Mouse (Mus musculus): ENCODE results near the gene Rhobtb3. TPM values are rescaled to one million over a fixed set of nuclear protein-coding genes. Genes with fewer than 3 reads are reported as not detected.
A peak's percentile ranks its signal among the peaks of the same experiment; 100 is the strongest.
"Not testable (repeated sequence)": the region's sequence is repeated elsewhere in the genome, so short reads cannot be mapped to it uniquely, and the experiment has no call there.

Rhobtb3 gene
- polyA plus RNA-seq, 1 experiment = 11.0 TPM

DNA sequence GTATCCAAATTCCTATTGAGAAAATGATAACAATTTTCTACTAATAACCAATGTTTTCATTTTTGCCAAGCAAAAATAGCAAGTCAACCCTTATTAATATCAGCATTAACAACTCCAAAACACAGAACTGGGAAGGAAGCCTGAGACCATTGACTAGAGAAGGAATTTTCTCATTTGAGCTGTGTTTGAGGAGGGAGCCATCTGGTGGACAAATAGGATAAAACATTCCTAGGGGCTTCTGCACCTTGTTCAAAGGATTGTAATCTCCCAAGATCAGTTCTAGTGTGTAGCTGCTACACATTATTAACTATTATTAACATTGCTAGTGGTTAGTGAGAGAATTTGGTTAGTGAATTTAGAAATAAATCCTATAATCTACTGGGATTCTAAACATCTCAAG lies 65.8 kb downstream of the Rhobtb3 start:
- Histone ChIP-seq H3K27ac (ENCODE audit: control insufficient read depth, insufficient read depth, low read depth, low read length, poor library complexity) (no peak overlapping the region), H3K4me3 (replicated peaks; ENCODE audit: control insufficient read depth, low read depth, low read length) (no peak overlapping the region), H3K4me1 (ENCODE audit: control insufficient read depth, insufficient read depth, low read length) (no peaks in the 10 kb centered on the region)
- TF ChIP-seq POLR2A (IDR thresholded peaks at IDR 0.05; ENCODE audit: borderline replicate concordance, control insufficient read depth, low read depth, low read length) (no peak), CTCF (IDR thresholded peaks at IDR 0.05; ENCODE audit: control insufficient read depth, insufficient read depth, low read length) (peak; percentile 37)

DNA sequence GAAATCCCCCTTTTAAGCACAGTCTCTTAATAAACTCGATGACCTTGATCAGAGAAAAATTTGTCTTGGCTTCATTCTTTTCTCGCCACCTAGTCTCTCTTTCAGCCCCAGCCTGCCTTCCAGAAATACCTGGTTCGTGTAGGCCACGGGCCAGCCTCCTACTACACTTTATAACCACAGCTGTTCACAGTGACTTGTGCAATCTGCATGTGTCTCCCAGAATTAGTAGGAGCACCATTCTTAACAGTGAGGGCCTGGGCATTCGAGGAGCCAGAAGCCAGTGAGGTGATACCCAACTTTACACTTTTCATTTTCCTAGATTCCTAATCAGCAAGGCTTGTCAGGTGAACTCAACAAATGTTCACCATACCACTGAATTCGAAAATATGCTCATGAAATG lies 67.1 kb downstream of the Rhobtb3 start:
- Histone ChIP-seq H3K4me1 (ENCODE audit: control insufficient read depth, insufficient read depth, low read length) (no peaks in the 10 kb centered on the region), H3K4me3 (replicated peaks; ENCODE audit: control insufficient read depth, low read depth, low read length) (no peak overlapping the region), H3K27ac (ENCODE audit: control insufficient read depth, insufficient read depth, low read depth, low read length, poor library complexity) (no peak overlapping the region)
- WGBS = 59% methylated on average over 6 of the region's 6 CpGs
- TF ChIP-seq POLR2A (IDR thresholded peaks at IDR 0.05; ENCODE audit: borderline replicate concordance, control insufficient read depth, low read depth, low read length) (no peak), CTCF (IDR thresholded peaks at IDR 0.05; ENCODE audit: control insufficient read depth, insufficient read depth, low read length) (no peak)

DNA sequence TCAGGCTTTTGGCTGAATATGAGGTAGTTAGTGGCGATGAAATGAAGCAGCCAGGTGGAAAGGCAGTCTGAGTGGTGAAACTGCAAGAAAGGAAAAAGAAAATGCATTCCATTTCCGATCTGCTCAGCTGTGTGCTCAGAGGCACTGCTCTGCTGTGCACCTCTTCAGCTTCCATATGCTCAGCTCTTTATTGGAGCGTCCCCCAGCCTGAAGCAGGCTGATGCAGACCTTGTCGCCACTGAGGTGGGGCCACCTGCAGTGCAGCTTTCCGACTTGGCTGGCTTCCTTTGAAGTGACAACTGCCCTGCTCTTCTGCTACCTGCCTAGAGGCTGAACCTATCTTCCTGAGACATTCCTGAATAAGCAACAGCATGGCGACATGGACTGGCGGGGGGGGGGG lies 67.5 kb downstream of the Rhobtb3 start:
- not testable (repeated sequence) for H3K27ac ChIP-seq (ENCODE audit: control insufficient read depth, insufficient read depth, low read depth, low read length, poor library complexity); H3K4me1 ChIP-seq (ENCODE audit: control insufficient read depth, insufficient read depth, low read length); H3K4me3 ChIP-seq (replicated peaks; ENCODE audit: control insufficient read depth, low read depth, low read length)
- 76% methylated on average over 7 of the region's 7 CpGs for WGBS

DNA sequence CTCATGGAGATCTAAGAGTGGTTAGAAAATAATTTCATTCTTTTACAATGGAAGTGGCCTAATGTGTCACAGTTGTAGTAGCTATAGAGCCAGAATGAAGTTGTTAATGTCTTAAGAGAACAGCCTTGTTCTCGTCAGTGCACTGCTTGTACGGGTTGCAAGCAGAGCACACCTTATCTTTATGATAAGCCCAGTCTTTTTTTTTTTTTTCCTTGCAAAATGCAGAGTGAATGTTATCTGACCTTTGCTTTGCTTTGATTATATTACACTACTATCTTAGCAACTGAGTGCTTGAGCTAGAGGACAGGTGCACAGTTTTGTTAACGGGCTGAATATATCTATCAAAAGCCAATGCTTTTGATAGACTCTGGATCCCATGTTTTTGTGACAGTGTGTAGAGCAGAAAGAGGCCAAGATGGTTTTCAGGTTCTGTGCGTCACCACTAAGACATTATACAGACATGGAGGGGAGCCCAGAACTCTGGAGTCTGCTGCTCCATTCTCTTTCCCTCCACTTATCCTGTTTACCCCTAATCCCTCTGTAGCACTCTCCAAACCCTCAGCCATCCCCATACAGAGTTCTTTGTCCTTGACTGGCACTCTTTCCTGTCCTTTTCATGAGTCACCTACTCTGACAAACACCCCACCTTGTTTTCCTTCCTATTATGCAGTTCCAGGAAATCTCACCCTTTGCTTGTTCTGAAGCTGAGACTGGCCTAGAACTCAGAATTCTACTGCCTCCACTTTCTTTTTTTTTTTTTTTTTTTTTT lies 68.9 kb downstream of the Rhobtb3 start:
- TF ChIP-seq POLR2A (IDR thresholded peaks at IDR 0.05; ENCODE audit: borderline replicate concordance, control insufficient read depth, low read depth, low read length) (no peak), CTCF (IDR thresholded peaks at IDR 0.05; ENCODE audit: control insufficient read depth, insufficient read depth, low read length) (no peak)

DNA sequence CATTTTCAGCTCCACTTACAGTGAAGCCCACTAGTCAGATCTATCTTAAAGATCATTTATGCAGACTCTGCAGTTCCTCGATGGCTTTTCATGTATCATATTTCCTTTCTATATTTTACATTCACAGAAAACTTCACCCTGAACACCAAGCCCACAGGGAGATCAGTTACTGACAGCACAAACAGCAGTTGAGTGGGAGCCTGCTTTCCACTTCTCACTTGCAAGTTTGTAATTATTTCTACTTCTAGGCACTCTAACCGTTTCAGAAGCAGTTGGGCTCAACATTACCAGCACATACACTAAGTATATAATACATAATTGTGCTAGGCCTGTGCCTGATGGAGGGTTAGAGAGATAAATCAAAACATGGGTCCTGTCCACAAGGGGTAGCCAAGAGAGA lies 75.8 kb downstream of the Rhobtb3 start:
- no peak overlapping the region for H3K4me3 ChIP-seq (replicated peaks; ENCODE audit: control insufficient read depth, low read depth, low read length)
- H3K27ac ChIP-seq (ENCODE audit: control insufficient read depth, insufficient read depth, low read depth, low read length, poor library complexity) = no peak overlapping the region
- no peaks in the 10 kb centered on the region; the same call in none of the 2 replicates for H3K4me1 ChIP-seq (ENCODE audit: control insufficient read depth, insufficient read depth, low read length)
- 82% methylated on average over 2 of the region's 2 CpGs for WGBS
- no peak for TF ChIP-seq CTCF (IDR thresholded peaks at IDR 0.05; ENCODE audit: control insufficient read depth, insufficient read depth, low read length)
- TF ChIP-seq POLR2A (IDR thresholded peaks at IDR 0.05; ENCODE audit: borderline replicate concordance, control insufficient read depth, low read depth, low read length) = no peak

More for the DNA sequence above, 68.9 kb downstream of the Rhobtb3 start:
- H3K27ac ChIP-seq (ENCODE audit: control insufficient read depth, insufficient read depth, low read depth, low read length, poor library complexity) = no peak overlapping the region
- 66% methylated on average over 4 of the region's 4 CpGs for WGBS
- H3K4me1 ChIP-seq (ENCODE audit: control insufficient read depth, insufficient read depth, low read length) = no peaks in the 10 kb centered on the region
- no peak overlapping the region for H3K4me3 ChIP-seq (replicated peaks; ENCODE audit: control insufficient read depth, low read depth, low read length)

DNA sequence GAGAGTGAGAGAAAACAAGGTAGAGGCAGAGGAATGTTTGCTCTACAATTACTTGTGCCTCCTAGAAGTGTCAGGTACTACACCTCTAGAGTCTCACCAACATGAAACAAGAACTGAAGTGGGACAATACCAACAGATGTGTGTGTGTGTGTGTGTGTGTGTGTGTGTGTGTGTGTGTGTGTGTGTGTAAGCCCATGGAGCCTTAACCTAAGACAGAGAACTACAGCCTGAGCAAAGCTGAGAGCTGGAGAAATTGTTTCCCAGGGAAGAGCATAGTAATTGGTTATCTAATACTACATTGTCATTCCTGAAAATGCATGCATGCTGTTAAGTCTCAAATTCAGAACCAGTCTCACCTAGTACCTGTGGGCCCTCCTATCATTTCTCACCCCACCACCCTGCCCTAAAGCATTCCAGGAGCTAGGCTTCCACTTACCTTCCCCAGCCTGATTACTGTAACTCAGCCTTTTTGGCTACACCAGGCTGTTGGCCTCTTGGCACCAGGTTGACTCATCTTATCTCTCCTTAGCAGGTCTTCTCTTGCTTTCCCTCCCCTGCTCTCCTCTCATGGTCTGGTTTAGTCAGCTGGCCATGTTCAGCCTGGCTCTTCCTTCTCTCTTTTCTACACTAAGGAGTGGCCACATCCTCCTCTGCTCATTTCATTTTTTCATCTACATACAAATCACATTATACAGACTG lies 78.1 kb downstream of the Rhobtb3 start:
- Histone ChIP-seq H3K27ac (ENCODE audit: control insufficient read depth, insufficient read depth, low read depth, low read length, poor library complexity) (no peak overlapping the region; the same call in 1 of the 2 replicates), H3K4me1 (ENCODE audit: control insufficient read depth, insufficient read depth, low read length) (no peaks in the 10 kb centered on the region; the same call in none of the 2 replicates), H3K4me3 (replicated peaks; ENCODE audit: control insufficient read depth, low read depth, low read length) (no peak overlapping the region)
- TF ChIP-seq POLR2A (IDR thresholded peaks at IDR 0.05; ENCODE audit: borderline replicate concordance, control insufficient read depth, low read depth, low read length) (no peak), CTCF (IDR thresholded peaks at IDR 0.05; ENCODE audit: control insufficient read depth, insufficient read depth, low read length) (no peak)

DNA sequence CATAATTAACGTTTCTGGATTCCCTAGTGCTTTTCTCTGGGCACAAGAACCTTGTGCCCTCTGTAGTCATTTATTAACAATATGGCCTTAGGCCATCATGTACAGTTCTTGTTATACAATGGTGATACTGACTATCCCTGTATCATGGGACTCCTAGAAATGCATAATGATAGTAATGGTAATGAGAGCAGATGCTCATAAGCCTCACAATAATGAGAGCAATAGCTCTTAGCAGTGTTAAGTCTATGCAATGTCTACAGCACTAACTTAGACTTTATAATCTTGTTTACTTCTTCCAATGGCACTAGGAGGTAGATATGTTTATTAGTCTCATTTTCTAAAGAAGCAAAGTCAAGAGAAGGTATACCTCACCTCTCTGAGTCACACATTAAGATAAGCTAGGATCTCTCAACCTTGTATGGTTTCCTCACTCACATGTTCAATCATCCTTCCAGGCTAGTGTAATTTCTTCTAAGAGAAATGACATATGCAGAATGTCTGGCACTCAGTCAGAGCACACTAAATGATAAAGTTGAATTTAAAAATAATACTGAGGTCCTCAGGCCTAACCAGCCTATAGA lies 84.4 kb downstream of the Rhobtb3 start:
- no peak overlapping the region for H3K4me3 ChIP-seq (replicated peaks; ENCODE audit: control insufficient read depth, low read depth, low read length)
- TF ChIP-seq CTCF (IDR thresholded peaks at IDR 0.05; ENCODE audit: control insufficient read depth, insufficient read depth, low read length) = no peak
- no peak overlapping the region for H3K27ac ChIP-seq (ENCODE audit: control insufficient read depth, insufficient read depth, low read depth, low read length, poor library complexity)
- WGBS = 74% methylated on average over 1 of the region's 1 CpGs
- H3K4me1 ChIP-seq (ENCODE audit: control insufficient read depth, insufficient read depth, low read length) = no peaks in the 10 kb centered on the region

DNA sequence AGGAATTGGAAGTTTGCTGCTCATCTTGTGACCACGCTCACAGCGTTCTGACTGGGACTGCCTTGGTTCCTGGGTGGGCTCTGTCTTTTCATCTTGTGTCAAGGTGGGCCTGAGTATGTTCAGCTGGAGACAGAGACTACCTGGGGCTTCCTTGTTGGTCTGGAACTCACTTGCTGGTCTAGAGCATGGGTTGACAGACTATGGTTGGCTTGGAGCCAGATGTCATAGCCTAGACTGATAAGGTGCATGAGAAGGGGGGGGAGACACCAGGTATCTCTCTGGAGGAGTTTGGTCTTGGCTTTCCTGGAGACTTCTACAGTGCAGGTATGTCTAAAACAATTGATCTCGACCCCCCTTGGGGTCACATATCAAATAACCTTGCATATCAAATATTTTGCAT lies 90.6 kb downstream of the Rhobtb3 start:
- H3K4me3 ChIP-seq (replicated peaks; ENCODE audit: control insufficient read depth, low read depth, low read length) = no peak overlapping the region

More for the DNA sequence above, 90.6 kb downstream of the Rhobtb3 start:
- 87% methylated on average over 3 of the region's 3 CpGs for WGBS
- H3K4me1 ChIP-seq (ENCODE audit: control insufficient read depth, insufficient read depth, low read length) = no peaks in the 10 kb centered on the region
- H3K27ac ChIP-seq (ENCODE audit: control insufficient read depth, insufficient read depth, low read depth, low read length, poor library complexity) = no peak overlapping the region
- TF ChIP-seq POLR2A (IDR thresholded peaks at IDR 0.05; ENCODE audit: borderline replicate concordance, control insufficient read depth, low read depth, low read length) (no peak), CTCF (IDR thresholded peaks at IDR 0.05; ENCODE audit: control insufficient read depth, insufficient read depth, low read length) (no peak)
